Mouse (Mus musculus) midbrain, postnatal 0 days (tissue): Measurements from ENCODE around the gene Senp8. TPM values are rescaled to one million over a fixed set of nuclear protein-coding genes. Genes with fewer than 3 reads are reported as not detected.

Experiments used
- ATAC-seq: fragments of 200-750 bp; cut with Nextera tagmentation; 2 replicates; pipeline ENCODE4 v1.8.0; 2017; ENCODE audit warnings: moderate number of reproducible peaks, mild to moderate bottlenecking, moderate TSS enrichment, moderate library complexity; ENCODE audit not compliant: low FRiP score
- DNase-seq: peaks from one replicate; pipeline ENCODE4 v3.0.0-alpha.2; 2015; ENCODE audit warnings: low spot score
- H3K27ac ChIP-seq: fragments of 300-500 bp; sonication (generic); 2 replicates; pipeline ENCODE4 v1.5.1; 2014; ENCODE audit warnings: low read depth, mild to moderate bottlenecking, low read length, mixed read lengths
- H3K27me3 ChIP-seq: fragments of 300-500 bp; sonication (generic); 2 replicates; pipeline ENCODE4 v1.6.1; 2014; ENCODE audit warnings: low read length, control low read depth, mixed read lengths; ENCODE audit not compliant: insufficient read depth
- H3K36me3 ChIP-seq: fragments of 300-500 bp; sonication (generic); 2 replicates; pipeline ENCODE4 v1.6.1; 2014; ENCODE audit warnings: low read length, control low read depth, mixed read lengths; ENCODE audit not compliant: insufficient read depth
- H3K4me1 ChIP-seq: fragments of 300-500 bp; sonication (generic); 2 replicates; pipeline ENCODE4 v1.6.1; 2014; ENCODE audit warnings: mild to moderate bottlenecking, control low read depth, antibody characterized with exemption, low read length, mixed read lengths; ENCODE audit not compliant: insufficient read depth
- H3K4me2 ChIP-seq: fragments of 300-500 bp; sonication (generic); 2 replicates; pipeline ENCODE4 v1.6.1; 2014; ENCODE audit warnings: low read depth, mild to moderate bottlenecking, low read length, mixed read lengths; ENCODE audit not compliant: poor library complexity, severe bottlenecking
- H3K4me3 ChIP-seq: fragments of 300-500 bp; sonication (generic); 2 replicates; pipeline ENCODE4 v1.5.1; 2014; ENCODE audit warnings: low read depth, mild to moderate bottlenecking, low read length, moderate library complexity
- H3K9ac ChIP-seq: fragments of 300-500 bp; sonication (generic); replicated peaks from 2 replicates; pipeline ENCODE4 v1.6.1; 2014; ENCODE audit warnings: mild to moderate bottlenecking, low read length, moderate library complexity, mixed read lengths; ENCODE audit not compliant: poor library complexity, severe bottlenecking
- H3K9me3 ChIP-seq: fragments of 300-500 bp; sonication (generic); 2 replicates; pipeline ENCODE4 v1.6.1; 2016; ENCODE audit warnings: low read length, control low read depth
- CTCF ChIP-seq: IDR thresholded peaks from 2 replicates; pipeline ENCODE4 v1.5.1; 2016; ENCODE audit warnings: antibody characterized with exemption, mild to moderate bottlenecking
- WGBS: fragments of 180-500 bp; shearing (Covaris S2); extraction: QIAGEN DNeasy Blood & Tissue Kit; methylation state at CpG from one replicate; pipeline ENCODE4 v1.1.7; 2014; 5-methylcytosine and 5-hydroxymethylcytosine counted together
- polyA plus RNA-seq: library from polyadenylated mRNA; unstranded; fragments of >200 nt; fragmentation: Nextera tagmentation; extraction: Ambion mirVana; gene quantifications from 2 replicates; pipeline ENCODE4 v1.2.1, GENCODE M21; 2015
- total RNA-seq: library from RNA; depleted of rRNA; stranded (reverse); fragments of >200 nt; gene quantifications from 2 replicates; pipeline ENCODE4 v1.2.3, GENCODE M21; 2014

The Senp8 gene
- total and polyA plus RNA-seq, 2 experiments from 2014 or later = 5.1 to 5.2 TPM

- Histone ChIP-seq H3K9me3 (no peaks in the 10 kb centered on the region), H3K4me2 (no peak overlapping the region), H3K4me1 (no peaks in the 10 kb centered on the region), H3K36me3 (no peaks in the 10 kb centered on the region), H3K27me3 (no peaks in the 10 kb centered on the region), H3K9ac (no peak overlapping the region), H3K27ac (no peak overlapping the region), H3K4me3 (no peak overlapping the region)
- TF ChIP-seq CTCF = no peak
- DNase-seq (no peak), ATAC-seq (no peak)
- 64% methylated on average over 10 of the region's 10 CpGs for WGBS
Measured at GRCm38 (mm10) chr9:59706850-59707825, 43.4 kb downstream of the Senp8 start.

- ATAC-seq = no peak
- no peak overlapping the region for H3K4me2 ChIP-seq
- no peaks in the 10 kb centered on the region for H3K9me3 ChIP-seq
- no peak overlapping the region for H3K9ac ChIP-seq
- H3K27ac ChIP-seq = no peak overlapping the region
- no peaks in the 10 kb centered on the region for H3K4me1 ChIP-seq
- no peaks in the 10 kb centered on the region for H3K36me3 ChIP-seq
- TF ChIP-seq CTCF = no peak
- no peaks in the 10 kb centered on the region for H3K27me3 ChIP-seq
- no peak overlapping the region for H3K4me3 ChIP-seq
- 79% methylated on average over 6 of the region's 6 CpGs for WGBS
- DNase-seq = no peak
Measured at GRCm38 (mm10) chr9:59703099-59703498, 47.4 kb downstream of the Senp8 start.

- TF ChIP-seq CTCF = no peak
- no peaks in the 10 kb centered on the region for H3K36me3 ChIP-seq
- no peak for ATAC-seq
Measured at GRCm38 (mm10) chr9:59701094-59701493, 49.4 kb downstream of the Senp8 start.

GRCm38 (mm10) chr9:59696381-59696780 lies 54.1 kb downstream of the Senp8 start:
- ATAC-seq (no peak), DNase-seq (no peak)
- Histone ChIP-seq H3K9ac (no peak overlapping the region), H3K9me3 (no peaks in the 10 kb centered on the region), H3K27ac (no peak overlapping the region), H3K4me2 (no peak overlapping the region), H3K27me3 (no peaks in the 10 kb centered on the region), H3K36me3 (no peaks in the 10 kb centered on the region), H3K4me1 (peaks cover 7% of the 10 kb centered on the region), H3K4me3 (no peak overlapping the region)
- TF ChIP-seq CTCF = no peak
- 84% methylated on average over 3 of the region's 3 CpGs for WGBS

More at GRCm38 (mm10) chr9:59701094-59701493, 49.4 kb downstream of the Senp8 start:
- H3K27me3 ChIP-seq = no peaks in the 10 kb centered on the region
- no peaks in the 10 kb centered on the region for H3K9me3 ChIP-seq
- no peak overlapping the region for H3K4me2 ChIP-seq
- 76% methylated on average over 7 of the region's 7 CpGs for WGBS
- no peak overlapping the region for H3K4me3 ChIP-seq
- H3K4me1 ChIP-seq = no peaks in the 10 kb centered on the region
- no peak overlapping the region for H3K9ac ChIP-seq
- H3K27ac ChIP-seq = no peak overlapping the region
- no peak for DNase-seq

- ATAC-seq = no peak
- peaks cover 7% of the 10 kb centered on the region for H3K4me1 ChIP-seq
- WGBS = 46% methylated on average over 3 of the region's 3 CpGs
- no peak overlapping the region for H3K4me2 ChIP-seq
- H3K9ac ChIP-seq = no peak overlapping the region
- H3K27ac ChIP-seq = no peak overlapping the region
- no peak for TF ChIP-seq CTCF
- H3K4me3 ChIP-seq = no peak overlapping the region
- no peaks in the 10 kb centered on the region for H3K9me3 ChIP-seq
- no peaks in the 10 kb centered on the region for H3K27me3 ChIP-seq
- no peaks in the 10 kb centered on the region for H3K36me3 ChIP-seq
- peak; percentile 54 for DNase-seq
Measured at GRCm38 (mm10) chr9:59695451-59695813, 55.1 kb downstream of the Senp8 start.
